Mouse (Mus musculus): ENCODE measurements around the gene Rasgrp3. TPM values are rescaled to one million over a fixed set of nuclear protein-coding genes. Genes with fewer than 3 reads are reported as not detected.
A peak's percentile ranks its signal among the peaks of the same experiment; 100 is the strongest.

Gene Rasgrp3
- polyA plus RNA-seq, 1 experiment from 2014 or later = 28.8 TPM

DNA sequence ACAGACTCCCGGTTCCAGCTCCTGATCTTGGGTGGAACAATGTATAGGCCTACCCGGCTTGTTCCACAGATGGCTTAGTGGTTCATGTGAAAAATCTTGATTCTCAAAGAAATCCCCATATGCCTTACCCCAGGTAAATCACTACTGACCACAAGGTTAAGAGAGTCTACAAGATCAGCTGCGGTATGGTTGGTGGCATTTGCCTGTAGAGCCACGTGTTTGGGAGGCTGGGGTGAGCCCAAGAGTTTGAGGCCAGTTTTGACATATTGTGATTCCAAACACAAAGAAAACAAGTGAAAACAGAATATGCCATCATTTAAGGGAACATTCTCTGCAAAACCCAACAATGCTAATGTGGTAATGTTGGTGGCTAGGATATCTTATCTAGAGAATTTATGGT lies 99.9 kb downstream of the Rasgrp3 start:
- no peak overlapping the region for H3K4me3 ChIP-seq (ENCODE audit: low read length)
- H3K4me2 ChIP-seq (replicated peaks; ENCODE audit: low read depth, low read length) = no peak overlapping the region
- WGBS = 90% methylated on average over 4 of the region's 4 CpGs
- H3K36me3 ChIP-seq (ENCODE audit: control insufficient read depth, insufficient read depth, low read length) = peaks cover 24% of the 10 kb centered on the region
- no peaks in the 10 kb centered on the region for H3K27me3 ChIP-seq (ENCODE audit: control insufficient read depth, insufficient read depth, low read length)
- no peak overlapping the region for H3K9ac ChIP-seq (ENCODE audit: low read depth, low read length)
- 0 out of 2 replicates have a peak, but pooled peaks cover 4% of the 10 kb centered on the region for H3K4me1 ChIP-seq (ENCODE audit: control insufficient read depth, insufficient read depth, low read length)
- H3K9me3 ChIP-seq (ENCODE audit: control insufficient read depth, low read length) = no peaks in the 10 kb centered on the region
- no peak for ATAC-seq (ENCODE audit: low FRiP score, low TSS enrichment)
- no peak overlapping the region for H3K27ac ChIP-seq (ENCODE audit: low read depth, low read length)

DNA sequence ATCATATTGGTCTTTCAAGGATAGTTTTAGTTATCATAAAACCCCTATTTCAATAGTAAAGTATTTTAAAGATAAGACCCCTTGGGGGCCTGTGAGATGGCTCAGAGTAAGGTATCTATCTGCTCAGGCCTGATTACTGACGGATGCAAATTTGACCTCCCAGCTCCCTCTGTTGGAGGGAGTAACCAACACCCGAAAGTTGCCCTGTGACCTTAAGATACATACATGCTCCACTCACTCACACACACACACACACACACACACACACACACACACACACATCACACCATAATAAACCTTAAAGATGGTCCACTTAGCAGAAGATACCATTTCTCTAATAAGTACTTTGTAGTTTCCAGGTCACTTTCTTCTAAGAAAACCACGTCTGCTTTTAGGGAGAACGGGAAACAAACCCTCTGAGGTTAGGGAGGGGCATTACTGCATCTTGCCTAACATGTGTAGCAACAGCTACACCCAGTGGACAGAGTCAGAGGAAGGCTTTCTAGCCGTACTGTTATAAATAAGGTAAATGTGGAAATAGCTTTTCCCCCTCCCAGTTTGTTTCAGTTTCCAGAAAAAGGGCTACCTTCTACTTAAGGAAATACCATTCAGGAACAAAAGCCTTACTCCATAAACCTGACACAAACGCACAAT lies 100.8 kb downstream of the Rasgrp3 start:
- Histone ChIP-seq H3K27ac (ENCODE audit: low read depth, low read length) (no peak overlapping the region), H3K4me1 (ENCODE audit: control insufficient read depth, insufficient read depth, low read length) (0 out of 2 replicates have a peak, but pooled peaks cover 4% of the 10 kb centered on the region), H3K27me3 (ENCODE audit: control insufficient read depth, insufficient read depth, low read length) (no peaks in the 10 kb centered on the region), H3K9me3 (ENCODE audit: control insufficient read depth, low read length) (no peaks in the 10 kb centered on the region), H3K9ac (ENCODE audit: low read depth, low read length) (no peak overlapping the region), H3K36me3 (ENCODE audit: control insufficient read depth, insufficient read depth, low read length) (peaks cover 30% of the 10 kb centered on the region), H3K4me3 (ENCODE audit: low read length) (no peak overlapping the region), H3K4me2 (replicated peaks; ENCODE audit: low read depth, low read length) (no peak overlapping the region)
- 37% methylated on average over 6 of the region's 6 CpGs for WGBS
- ATAC-seq (ENCODE audit: low FRiP score, low TSS enrichment) = no peak

DNA sequence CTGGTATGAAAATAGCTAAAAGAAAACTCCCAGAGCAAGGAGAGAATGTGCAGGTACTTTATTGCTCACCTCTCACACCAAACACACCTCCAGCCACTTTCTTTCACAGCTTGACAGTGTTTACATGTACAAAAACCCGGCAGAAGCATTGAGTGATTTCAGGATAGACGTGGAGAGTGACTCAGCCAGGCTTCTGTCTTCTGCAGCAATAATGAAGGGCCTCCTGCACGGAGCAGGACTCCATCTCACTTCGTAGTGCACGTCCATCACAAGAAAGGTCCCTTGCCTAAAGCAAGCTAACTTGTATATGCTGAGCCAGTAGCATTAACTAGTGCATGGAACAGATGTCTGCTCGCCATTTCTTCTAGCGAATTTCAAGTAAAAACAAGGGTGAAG lies 101.4 kb downstream of the Rasgrp3 start:
- no peak overlapping the region for H3K27ac ChIP-seq (ENCODE audit: low read depth, low read length)
- WGBS = 86% methylated on average over 7 of the region's 7 CpGs
- H3K36me3 ChIP-seq (ENCODE audit: control insufficient read depth, insufficient read depth, low read length) = peaks cover 33% of the 10 kb centered on the region
- H3K4me3 ChIP-seq (ENCODE audit: low read length) = no peak overlapping the region
- no peaks in the 10 kb centered on the region for H3K27me3 ChIP-seq (ENCODE audit: control insufficient read depth, insufficient read depth, low read length)
- no peak overlapping the region for H3K9ac ChIP-seq (ENCODE audit: low read depth, low read length)
- no peaks in the 10 kb centered on the region for H3K9me3 ChIP-seq (ENCODE audit: control insufficient read depth, low read length)
- ATAC-seq (ENCODE audit: low FRiP score, low TSS enrichment) = no peak
- 0 out of 2 replicates have a peak, but pooled peaks cover 4% of the 10 kb centered on the region for H3K4me1 ChIP-seq (ENCODE audit: control insufficient read depth, insufficient read depth, low read length)
- no peak overlapping the region for H3K4me2 ChIP-seq (replicated peaks; ENCODE audit: low read depth, low read length)

DNA sequence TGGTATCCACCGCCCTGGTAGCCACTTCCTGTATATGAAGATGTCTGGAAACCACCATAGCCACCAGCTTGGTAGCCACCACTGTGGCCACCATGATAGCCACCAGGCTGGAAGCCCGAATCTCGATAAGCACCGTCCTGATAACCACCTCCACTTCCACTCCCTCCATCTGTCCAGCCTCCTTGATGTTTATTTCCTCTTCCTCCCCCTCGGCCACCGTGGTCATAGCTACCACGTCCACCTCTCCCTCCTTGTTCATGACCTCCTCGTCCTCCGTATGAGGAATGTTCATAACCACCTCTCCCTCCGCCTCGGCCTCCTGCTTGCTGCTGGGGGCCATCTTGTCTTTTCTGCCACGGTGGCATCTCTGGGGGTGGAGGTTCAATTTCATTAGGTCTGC lies 102.7 kb downstream of the Rasgrp3 start:
- no peaks in the 10 kb centered on the region for H3K27me3 ChIP-seq (ENCODE audit: control insufficient read depth, insufficient read depth, low read length)
- H3K36me3 ChIP-seq (ENCODE audit: control insufficient read depth, insufficient read depth, low read length) = peaks cover 42% of the 10 kb centered on the region
- WGBS = 94% methylated on average over 12 of the region's 12 CpGs
- ATAC-seq (ENCODE audit: low FRiP score, low TSS enrichment) = no peak
- H3K27ac ChIP-seq (ENCODE audit: low read depth, low read length) = no peak overlapping the region
- no peaks in the 10 kb centered on the region for H3K9me3 ChIP-seq (ENCODE audit: control insufficient read depth, low read length)
- no peak overlapping the region for H3K4me3 ChIP-seq (ENCODE audit: low read length)
- H3K4me1 ChIP-seq (ENCODE audit: control insufficient read depth, insufficient read depth, low read length) = 0 out of 2 replicates have a peak, but pooled peaks cover 4% of the 10 kb centered on the region
- H3K4me2 ChIP-seq (replicated peaks; ENCODE audit: low read depth, low read length) = no peak overlapping the region
- no peak overlapping the region for H3K9ac ChIP-seq (ENCODE audit: low read depth, low read length)

DNA sequence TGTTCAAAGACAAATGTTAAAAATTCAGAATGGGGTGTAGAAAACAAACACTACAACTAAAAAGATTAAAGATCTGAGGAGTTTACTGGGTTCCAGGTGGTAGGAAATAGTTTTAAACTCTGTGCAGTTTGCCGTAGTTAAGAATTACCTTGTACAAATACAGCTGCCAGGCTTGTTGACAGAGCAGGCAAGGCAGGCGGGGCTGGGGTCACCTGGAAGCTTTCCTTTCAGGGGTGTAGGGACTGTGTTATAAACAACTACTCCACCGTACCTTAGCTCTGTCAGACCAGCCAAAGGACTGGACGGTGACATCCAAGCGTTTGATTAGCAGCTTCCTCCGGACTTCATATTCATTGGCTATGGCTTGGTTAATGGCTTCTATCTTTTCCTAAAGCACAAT lies 103.4 kb downstream of the Rasgrp3 start:
- no peaks in the 10 kb centered on the region for H3K9me3 ChIP-seq (ENCODE audit: control insufficient read depth, low read length)
- H3K27ac ChIP-seq (ENCODE audit: low read depth, low read length) = no peak overlapping the region
- WGBS = 87% methylated on average over 6 of the region's 6 CpGs
- H3K4me1 ChIP-seq (ENCODE audit: control insufficient read depth, insufficient read depth, low read length) = 0 out of 2 replicates have a peak, but pooled peaks cover 4% of the 10 kb centered on the region
- ATAC-seq (ENCODE audit: low FRiP score, low TSS enrichment) = no peak
- H3K36me3 ChIP-seq (ENCODE audit: control insufficient read depth, insufficient read depth, low read length) = peaks cover 48% of the 10 kb centered on the region
- no peaks in the 10 kb centered on the region for H3K27me3 ChIP-seq (ENCODE audit: control insufficient read depth, insufficient read depth, low read length)
- H3K4me3 ChIP-seq (ENCODE audit: low read length) = no peak overlapping the region
- H3K4me2 ChIP-seq (replicated peaks; ENCODE audit: low read depth, low read length) = no peak overlapping the region
- H3K9ac ChIP-seq (ENCODE audit: low read depth, low read length) = no peak overlapping the region

DNA sequence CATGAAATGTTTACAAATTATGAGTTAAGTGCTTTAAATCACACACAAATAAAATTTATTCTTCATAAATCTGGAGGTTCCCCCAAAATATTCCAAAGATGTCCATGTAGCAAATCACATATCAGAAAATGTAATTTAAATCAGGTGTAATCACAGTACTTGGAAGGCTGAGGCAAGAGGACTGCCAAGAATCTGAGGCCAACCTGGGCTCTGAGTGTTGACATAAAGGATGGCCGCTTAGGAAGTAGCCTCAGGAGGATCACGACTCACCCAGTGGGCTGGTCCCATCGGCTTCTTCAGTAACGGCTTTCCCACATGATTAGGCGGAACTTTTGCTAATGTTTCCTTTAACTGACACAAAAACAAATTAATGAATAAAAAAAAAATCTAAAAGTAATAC lies 104.1 kb downstream of the Rasgrp3 start:
- Histone ChIP-seq H3K9me3 (ENCODE audit: control insufficient read depth, low read length) (no peaks in the 10 kb centered on the region), H3K4me3 (ENCODE audit: low read length) (no peak overlapping the region), H3K27me3 (ENCODE audit: control insufficient read depth, insufficient read depth, low read length) (no peaks in the 10 kb centered on the region), H3K36me3 (ENCODE audit: control insufficient read depth, insufficient read depth, low read length) (peaks cover 55% of the 10 kb centered on the region), H3K27ac (ENCODE audit: low read depth, low read length) (no peak overlapping the region), H3K4me1 (ENCODE audit: control insufficient read depth, insufficient read depth, low read length) (no peaks in the 10 kb centered on the region), H3K9ac (ENCODE audit: low read depth, low read length) (no peak overlapping the region), H3K4me2 (replicated peaks; ENCODE audit: low read depth, low read length) (no peak overlapping the region)
- WGBS = 82% methylated on average over 5 of the region's 5 CpGs
- no peak for ATAC-seq (ENCODE audit: low FRiP score, low TSS enrichment)

DNA sequence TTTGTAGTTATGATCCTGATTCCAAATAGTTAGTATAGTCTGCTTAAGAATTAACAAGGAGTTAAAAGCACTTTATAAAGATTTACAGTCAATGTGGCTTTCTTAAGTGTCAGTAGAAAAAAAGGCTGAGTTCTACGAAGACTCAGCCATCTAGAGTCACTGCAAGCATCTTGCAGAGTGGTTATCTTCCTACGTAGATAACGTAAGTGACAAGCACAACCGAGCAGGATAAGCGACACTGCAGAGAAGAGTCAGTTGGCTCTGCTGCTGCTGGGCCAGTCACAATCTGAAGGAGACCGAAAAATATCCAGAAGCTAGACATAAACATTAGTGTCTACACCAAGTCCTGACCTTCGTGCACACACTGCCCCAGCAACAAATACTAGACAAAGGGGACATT lies 107.7 kb downstream of the Rasgrp3 start:
- Histone ChIP-seq H3K36me3 (ENCODE audit: control insufficient read depth, insufficient read depth, low read length) (peaks cover 59% of the 10 kb centered on the region), H3K9ac (ENCODE audit: low read depth, low read length) (no peak overlapping the region), H3K4me2 (replicated peaks; ENCODE audit: low read depth, low read length) (no peak overlapping the region), H3K9me3 (ENCODE audit: control insufficient read depth, low read length) (no peaks in the 10 kb centered on the region), H3K4me3 (ENCODE audit: low read length) (no peak overlapping the region), H3K27me3 (ENCODE audit: control insufficient read depth, insufficient read depth, low read length) (no peaks in the 10 kb centered on the region), H3K4me1 (ENCODE audit: control insufficient read depth, insufficient read depth, low read length) (no peaks in the 10 kb centered on the region), H3K27ac (ENCODE audit: low read depth, low read length) (no peak overlapping the region)
- ATAC-seq (ENCODE audit: low FRiP score, low TSS enrichment) = no peak
- 77% methylated on average over 7 of the region's 7 CpGs for WGBS

DNA sequence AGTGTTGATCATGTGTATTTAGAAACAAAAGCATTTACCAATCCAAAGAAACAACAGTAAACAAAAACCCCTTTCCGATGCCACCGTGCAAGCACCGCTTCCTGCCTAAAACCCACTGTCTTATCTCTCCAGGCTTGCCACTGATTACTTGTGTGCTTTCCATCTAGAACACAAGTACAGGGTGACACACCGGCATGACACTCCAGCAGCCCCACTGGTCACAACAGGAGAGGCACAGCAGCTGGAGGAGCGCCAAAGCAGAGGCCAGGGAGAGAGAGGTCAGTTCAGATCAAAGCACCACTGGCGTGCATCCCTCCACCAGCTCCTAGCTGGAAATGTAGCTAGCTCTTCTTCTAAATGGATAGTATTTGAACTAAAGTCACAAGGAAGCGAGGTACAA lies 108.6 kb downstream of the Rasgrp3 start:
- Histone ChIP-seq H3K4me2 (replicated peaks; ENCODE audit: low read depth, low read length) (no peak overlapping the region), H3K4me1 (ENCODE audit: control insufficient read depth, insufficient read depth, low read length) (no peaks in the 10 kb centered on the region), H3K36me3 (ENCODE audit: control insufficient read depth, insufficient read depth, low read length) (peaks cover 50% of the 10 kb centered on the region), H3K4me3 (ENCODE audit: low read length) (no peak overlapping the region), H3K9ac (ENCODE audit: low read depth, low read length) (no peak overlapping the region), H3K27me3 (ENCODE audit: control insufficient read depth, insufficient read depth, low read length) (no peaks in the 10 kb centered on the region), H3K27ac (ENCODE audit: low read depth, low read length) (no peak overlapping the region), H3K9me3 (ENCODE audit: control insufficient read depth, low read length) (no peaks in the 10 kb centered on the region)
- 84% methylated on average over 7 of the region's 7 CpGs for WGBS
- no peak for ATAC-seq (ENCODE audit: low FRiP score, low TSS enrichment)

DNA sequence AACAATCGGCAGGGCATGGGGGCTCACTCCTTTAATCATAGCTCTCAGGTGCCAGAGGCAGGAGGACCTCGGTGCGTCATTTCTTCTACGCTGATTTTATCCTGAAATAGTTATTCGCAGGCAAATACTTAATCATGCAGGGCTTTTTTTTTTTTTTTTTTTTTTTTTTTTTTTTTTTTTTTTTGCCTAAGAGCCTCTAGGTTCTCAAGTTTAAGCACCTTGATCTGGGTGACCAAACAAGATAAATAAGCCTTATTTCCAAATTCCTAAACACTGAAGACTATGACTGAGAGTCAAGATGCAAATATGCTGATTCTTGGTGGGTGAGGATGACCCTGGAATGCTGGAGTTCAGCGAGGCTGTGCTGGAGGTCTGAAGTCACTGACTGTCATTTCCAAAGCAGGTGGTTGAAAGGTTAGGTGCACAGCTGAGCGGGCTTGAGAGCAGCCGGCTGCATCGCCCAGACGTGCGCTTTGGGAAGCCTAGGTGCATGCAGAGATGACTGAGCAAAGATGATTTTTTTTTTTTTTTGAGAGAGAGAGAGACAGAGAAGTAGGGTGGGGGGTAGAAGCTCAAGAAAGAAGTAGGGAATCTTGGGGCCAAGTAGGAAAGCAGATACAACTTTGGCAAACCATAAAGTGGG lies 115.2 kb downstream of the Rasgrp3 start:
- Histone ChIP-seq H3K4me1 (ENCODE audit: control insufficient read depth, insufficient read depth, low read length) (peaks cover 4% of the 10 kb centered on the region; the same call in 1 of the 2 replicates), H3K27ac (ENCODE audit: low read depth, low read length) (no peak overlapping the region), H3K4me2 (replicated peaks; ENCODE audit: low read depth, low read length) (peak overlapping the region; percentile 67), H3K4me3 (ENCODE audit: low read length) (peak overlapping the region; percentile 72), H3K9me3 (ENCODE audit: control insufficient read depth, low read length) (no peaks in the 10 kb centered on the region), H3K36me3 (ENCODE audit: control insufficient read depth, insufficient read depth, low read length) (peaks cover 9% of the 10 kb centered on the region; the same call in 1 of the 2 replicates), H3K9ac (ENCODE audit: low read depth, low read length) (peak overlapping the region; percentile 64; the same call in 1 of the 2 replicates), H3K27me3 (ENCODE audit: control insufficient read depth, insufficient read depth, low read length) (no peaks in the 10 kb centered on the region)
- peak; percentile 6; the same call in 1 of the 2 replicates for ATAC-seq (ENCODE audit: low FRiP score, low TSS enrichment)
- WGBS = 38% methylated on average over 11 of the region's 11 CpGs

Data from kidney, embryonic 14.5 days (tissue).